Mouse (Mus musculus) thymus, adult 2 months (tissue): ENCODE data around the gene Coq5.

Source experiments
- CTCF ChIP-seq: fragments of 200-500 bp; IDR thresholded peaks from 2 replicates; pipeline ENCODE4 v1.5.1; 2012; ENCODE audit warnings: mild to moderate bottlenecking, control low read depth, low read length, moderate library complexity, borderline replicate concordance; ENCODE audit not compliant: control insufficient read depth, poor library complexity, insufficient read depth; ENCODE audit errors: extremely low read depth
- POLR2A ChIP-seq: fragments of 200-500 bp; IDR thresholded peaks from 2 replicates; pipeline ENCODE4 v1.6.1; 2012; ENCODE audit warnings: mild to moderate bottlenecking, low read length, control low read depth, moderate library complexity; ENCODE audit not compliant: control insufficient read depth, poor library complexity, insufficient read depth; ENCODE audit errors: extremely low read depth

DNA sequence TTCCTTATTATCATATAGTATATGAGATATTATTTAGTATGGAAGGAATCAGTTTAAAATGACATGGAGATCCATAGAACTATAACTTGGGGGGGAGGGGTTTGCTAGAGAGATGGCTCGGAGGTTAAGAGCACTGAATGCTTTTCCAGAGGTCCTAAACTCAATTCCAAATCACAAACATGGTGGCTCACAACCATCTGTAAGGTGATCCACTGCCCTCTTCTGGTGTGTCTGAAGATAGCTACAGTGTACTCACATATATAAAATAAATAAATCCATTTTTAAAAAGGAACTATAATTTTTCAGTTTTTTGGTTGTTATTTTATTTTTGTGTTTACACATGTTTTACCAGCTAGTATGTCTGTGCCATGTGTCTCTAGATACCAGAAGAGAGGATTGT lies 5.1 kb upstream of the Coq5 start:
- TF ChIP-seq CTCF (no peak), POLR2A (no peak)
